Mouse (Mus musculus): ENCODE data around the gene Rnf146. TPM values are rescaled to one million over a fixed set of nuclear protein-coding genes. Genes with fewer than 3 reads are reported as not detected.

Rnf146 gene
- polyA plus RNA-seq, 3 experiments from 2014 or later = 57.6 to 69.4 (median 67.7) TPM

Other genes with a start within 250 kb of the Rnf146 start
- not detected for gene Soga3, start 218.6 kb downstream of the Rnf146 start, polyA plus RNA-seq (2017; shearing (Covaris generic))
- gene Gm49353, start 163.5 kb downstream of the Rnf146 start, polyA plus RNA-seq (2017; shearing (Covaris generic)) = not detected
- not detected for gene 9330159F19Rik, start 150.8 kb downstream of the Rnf146 start, polyA plus RNA-seq (2017; shearing (Covaris generic))
- gene Echdc1, start 49.3 kb downstream of the Rnf146 start, polyA plus RNA-seq (2017; shearing (Covaris generic)) = 10 to 100 TPM; 27.4 to 38.1 (median 28.4) TPM
- not detected for gene Rspo3, start 173.4 kb upstream of the Rnf146 start, polyA plus RNA-seq (2017; shearing (Covaris generic))